Mouse (Mus musculus): Measurements from ENCODE around the gene Gm5728. TPM values are rescaled to one million over a fixed set of nuclear protein-coding genes. Genes with fewer than 3 reads are reported as not detected.

Gene Gm5728
- not detected for polyA plus RNA-seq (2014; fragmentation: Illumina TruSeq; extraction: RNeasy Lipid Tissue Mini Kit (QIAGEN cat#74804))

GRCm38 (mm10) chr7:20375310-20375709, at the start of gene Gm5728:
TSS of gene Gm5728 (minus strand) at chr7:20375410.

GRCm38 (mm10) chr7:20417642-20418041, 42.4 kb upstream of the Gm5728 start, which contains the start of gene Vmn1r100:
TSS of gene Vmn1r100 (plus strand) at chr7:20417942.

GRCm38 (mm10) chr7:20333965-20334364, 41.2 kb downstream of the Gm5728 start, which contains the start of gene Gm4133:
TSS of gene Gm4133 (minus strand) at chr7:20334065.

Other genes with a start within 250 kb of the Gm5728 start
- gene Vmn1r93, start 236.3 kb downstream of the Gm5728 start, polyA plus RNA-seq (2014; fragmentation: Illumina TruSeq; extraction: RNeasy Lipid Tissue Mini Kit (QIAGEN cat#74804)), result not detected
- not detected for gene Vmn1r94, start 207.0 kb downstream of the Gm5728 start, polyA plus RNA-seq (2014; fragmentation: Illumina TruSeq; extraction: RNeasy Lipid Tissue Mini Kit (QIAGEN cat#74804))
- gene Vmn1r95, start 181.7 kb downstream of the Gm5728 start, polyA plus RNA-seq (2014; fragmentation: Illumina TruSeq; extraction: RNeasy Lipid Tissue Mini Kit (QIAGEN cat#74804)), result not detected
- gene Gm6164, start 169.8 kb downstream of the Gm5728 start, polyA plus RNA-seq (2014; fragmentation: Illumina TruSeq; extraction: RNeasy Lipid Tissue Mini Kit (QIAGEN cat#74804)), result not detected
- gene Gm4498, start 141.6 kb downstream of the Gm5728 start, polyA plus RNA-seq (2014; fragmentation: Illumina TruSeq; extraction: RNeasy Lipid Tissue Mini Kit (QIAGEN cat#74804)), result not detected
- not detected for gene Gm5890, start 112.6 kb downstream of the Gm5728 start, polyA plus RNA-seq (2014; fragmentation: Illumina TruSeq; extraction: RNeasy Lipid Tissue Mini Kit (QIAGEN cat#74804))
- not detected for gene Gm4133, start 41.3 kb downstream of the Gm5728 start, polyA plus RNA-seq (2014; fragmentation: Illumina TruSeq; extraction: RNeasy Lipid Tissue Mini Kit (QIAGEN cat#74804))
- gene Vmn1r100, start 42.5 kb upstream of the Gm5728 start, polyA plus RNA-seq (2014; fragmentation: Illumina TruSeq; extraction: RNeasy Lipid Tissue Mini Kit (QIAGEN cat#74804)), result not detected
- gene Vmn1r101, start 67.2 kb upstream of the Gm5728 start, polyA plus RNA-seq (2014; fragmentation: Illumina TruSeq; extraction: RNeasy Lipid Tissue Mini Kit (QIAGEN cat#74804)), result not detected
- not detected for gene Gm10670, start 99.5 kb upstream of the Gm5728 start, polyA plus RNA-seq (2014; fragmentation: Illumina TruSeq; extraction: RNeasy Lipid Tissue Mini Kit (QIAGEN cat#74804))
- not detected for gene Vmn1r103, start 135.1 kb upstream of the Gm5728 start, polyA plus RNA-seq (2014; fragmentation: Illumina TruSeq; extraction: RNeasy Lipid Tissue Mini Kit (QIAGEN cat#74804))
- gene Vmn1r104, start 158.4 kb upstream of the Gm5728 start, polyA plus RNA-seq (2014; fragmentation: Illumina TruSeq; extraction: RNeasy Lipid Tissue Mini Kit (QIAGEN cat#74804)), result not detected
- gene Gm5726, start 170.3 kb upstream of the Gm5728 start, polyA plus RNA-seq (2014; fragmentation: Illumina TruSeq; extraction: RNeasy Lipid Tissue Mini Kit (QIAGEN cat#74804)), result not detected
- not detected for gene Gm4141, start 200.8 kb upstream of the Gm5728 start, polyA plus RNA-seq (2014; fragmentation: Illumina TruSeq; extraction: RNeasy Lipid Tissue Mini Kit (QIAGEN cat#74804))
- not detected for gene Gm4513, start 223.6 kb upstream of the Gm5728 start, polyA plus RNA-seq (2014; fragmentation: Illumina TruSeq; extraction: RNeasy Lipid Tissue Mini Kit (QIAGEN cat#74804))